Mouse (Mus musculus): ENCODE data around the gene Gm10570. TPM values are rescaled to one million over a fixed set of nuclear protein-coding genes. Genes with fewer than 3 reads are reported as not detected.

Gm10570 gene
- total and polyA plus RNA-seq, 3 experiments: not detected

DNA sequence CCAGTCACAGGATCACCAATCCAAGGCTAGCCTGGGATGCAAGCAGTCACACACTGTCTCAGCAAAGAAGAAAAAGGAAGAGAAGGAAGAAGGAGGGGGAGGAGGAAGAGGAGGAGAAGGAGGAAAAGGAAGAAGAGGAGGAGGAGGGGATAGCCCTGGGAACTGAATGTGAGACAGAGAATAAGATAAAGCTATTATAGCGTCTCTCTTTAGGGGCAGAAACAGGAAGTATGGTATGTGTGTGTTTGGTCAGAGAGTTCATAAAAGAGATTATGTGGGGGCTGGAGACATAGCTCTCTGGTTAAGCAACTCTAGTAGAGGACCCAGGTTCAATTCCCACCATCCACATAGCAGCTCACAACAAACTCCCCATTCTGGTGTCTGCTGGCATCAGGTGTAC lies 14.7 kb upstream of the Gm10570 start:
- Histone ChIP-seq H3K27ac (ENCODE audit: insufficient read depth, low read depth) (no peak overlapping the region), H3K36me3 (replicated peaks in 1 of 2; ENCODE audit: control insufficient read depth in 1 of 2, insufficient read depth in 1 of 2, low read length in 1 of 2) (peaks cover 52 to 90% of the 10 kb centered on the region in 2 experiments), H3K9ac (ENCODE audit: insufficient read depth, low read depth) (no peak overlapping the region), H3K4me1 (ENCODE audit: control insufficient read depth in 1 of 2, insufficient read depth in 2 of 2) (peaks cover 0 to 8% of the 10 kb centered on the region in 2 experiments; a peak in 2 of 4 replicates), H3K4me3 (replicated peaks in 1 of 3; ENCODE audit: low read depth in 2 of 3, low read length in 2 of 3, poor library complexity in 1 of 3) (no peak overlapping the region), H3K4me2 (ENCODE audit: insufficient read depth, low read depth, poor library complexity, severe bottlenecking) (no peak overlapping the region), H3K79me2 (replicated peaks; ENCODE audit: control insufficient read depth, extremely low read depth, insufficient read depth, poor library complexity, severe bottlenecking) (no peaks in the 10 kb centered on the region), H3K9me3 (replicated peaks; ENCODE audit: low read length) (no peaks in the 10 kb centered on the region), H3K27me3 (replicated peaks) (no peaks in the 10 kb centered on the region)
- no peak for DNase-seq (ENCODE audit: extremely low read depth)
- dilution Hi-C loops (cut with MboI; ENCODE audit: extremely low pct_ligation_motif_present, extremely low pct_unique_long_range_greater_than_20kb, low sequenced_read_pairs): no loop called here
- TF ChIP-seq IRF4 (IDR thresholded peaks at IDR 0.05; ENCODE audit: low read depth, low read length) (no peak), CTCF (conservative IDR thresholded peaks at IDR 0.05 in 1 of 2, IDR thresholded peaks at IDR 0.05 in 1 of 2; ENCODE audit: low read depth in 2 of 2, low read length in 2 of 2) (no peak), MAX (IDR thresholded peaks at IDR 0.05; ENCODE audit: low read length) (no peak), CHD1 (IDR thresholded peaks at IDR 0.05; ENCODE audit: low read depth, low read length) (no peak), ZNF384 (IDR thresholded peaks at IDR 0.05; ENCODE audit: low read depth, low read length) (no peak), CHD2 (IDR thresholded peaks at IDR 0.05; ENCODE audit: low read length) (no peak), POLR2A (IDR thresholded peaks at IDR 0.05; ENCODE audit: low read depth, low read length) (no peak), MAZ (IDR thresholded peaks at IDR 0.05; ENCODE audit: low read depth, low read length) (no peak), HCFC1 (IDR thresholded peaks at IDR 0.05; ENCODE audit: low read depth, low read length) (no peak), JUND (conservative IDR thresholded peaks at IDR 0.05; ENCODE audit: low read depth, low read length) (no peak)
- in situ Hi-C loops (cut with MboI; ENCODE audit: low pct_ligation_motif_present, low pct_unique_long_range_greater_than_20kb, low sequenced_read_pairs): no loop called here

DNA sequence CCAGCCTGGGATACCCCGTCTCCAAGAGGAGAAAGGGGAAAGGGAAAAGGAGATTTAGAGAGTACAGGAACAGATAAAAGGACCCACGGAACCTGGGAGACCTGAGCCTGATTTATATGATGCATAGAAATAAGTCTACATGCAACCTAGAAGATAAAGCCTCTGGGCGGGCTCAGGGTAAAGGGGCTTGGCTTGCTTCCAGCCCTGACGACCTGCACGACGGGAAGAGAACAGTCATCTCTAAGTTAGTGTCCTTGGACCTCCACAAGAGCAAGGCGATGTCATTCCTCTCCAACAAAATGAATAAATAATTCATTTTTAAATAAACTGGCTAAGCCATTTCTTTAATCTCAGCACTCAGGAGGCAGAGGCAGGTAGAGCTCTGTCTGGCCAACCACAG lies 14.1 kb upstream of the Gm10570 start:
- peaks cover 54 to 90% of the 10 kb centered on the region in 2 experiments for H3K36me3 ChIP-seq (replicated peaks in 1 of 2; ENCODE audit: control insufficient read depth in 1 of 2, insufficient read depth in 1 of 2, low read length in 1 of 2)
- no peaks in the 10 kb centered on the region for H3K9me3 ChIP-seq (replicated peaks; ENCODE audit: low read length)
- no peaks in the 10 kb centered on the region for H3K27me3 ChIP-seq (replicated peaks)
- no peak overlapping the region for H3K9ac ChIP-seq (ENCODE audit: insufficient read depth, low read depth)
- dilution Hi-C loops (cut with MboI; ENCODE audit: extremely low pct_ligation_motif_present, extremely low pct_unique_long_range_greater_than_20kb, low sequenced_read_pairs) (no loop called here), in situ Hi-C loops (cut with MboI; ENCODE audit: low pct_ligation_motif_present, low pct_unique_long_range_greater_than_20kb, low sequenced_read_pairs) (no loop called here)
- peaks cover 0 to 6% of the 10 kb centered on the region in 2 experiments; a peak in 2 of 4 replicates for H3K4me1 ChIP-seq (ENCODE audit: control insufficient read depth in 1 of 2, insufficient read depth in 2 of 2)
- H3K4me3 ChIP-seq (replicated peaks in 1 of 3; ENCODE audit: low read depth in 2 of 3, low read length in 2 of 3, poor library complexity in 1 of 3): no peak overlapping the region
- no peak overlapping the region for H3K27ac ChIP-seq (ENCODE audit: insufficient read depth, low read depth)
- no peak for DNase-seq (ENCODE audit: extremely low read depth)
- H3K4me2 ChIP-seq (ENCODE audit: insufficient read depth, low read depth, poor library complexity, severe bottlenecking): no peak overlapping the region
- TF ChIP-seq ZMIZ1 (IDR thresholded peaks at IDR 0.05; ENCODE audit: low read depth, low read length) (no peak), ZKSCAN1 (IDR thresholded peaks at IDR 0.05; ENCODE audit: borderline replicate concordance, low read depth, low read length) (no peak), USF1 (IDR thresholded peaks at IDR 0.05; ENCODE audit: low read depth, low read length) (no peak), BHLHE40 (IDR thresholded peaks at IDR 0.05; ENCODE audit: low read depth, low read length) (no peak), EP300 (IDR thresholded peaks at IDR 0.05; ENCODE audit: low read length) (no peak), SIN3A (IDR thresholded peaks at IDR 0.05; ENCODE audit: low read length) (no peak), CHD1 (IDR thresholded peaks at IDR 0.05; ENCODE audit: low read depth, low read length) (no peak), SMC3 (IDR thresholded peaks at IDR 0.05; ENCODE audit: low read depth, low read length) (no peak), MEF2A (IDR thresholded peaks at IDR 0.05; ENCODE audit: borderline replicate concordance, low read depth, low read length) (no peak), RCOR1 (conservative IDR thresholded peaks at IDR 0.05; ENCODE audit: low read depth, low read length) (no peak), IRF4 (IDR thresholded peaks at IDR 0.05; ENCODE audit: low read depth, low read length) (no peak), MYC (IDR thresholded peaks at IDR 0.05; ENCODE audit: low read depth, low read length) (no peak), ETS1 (conservative IDR thresholded peaks at IDR 0.05; ENCODE audit: low read depth, low read length) (no peak), E2F4 (IDR thresholded peaks at IDR 0.05; ENCODE audit: insufficient replicate concordance, low read depth, low read length) (no peak), POLR2A (IDR thresholded peaks at IDR 0.05; ENCODE audit: low read depth, low read length) (no peak), PAX5 (IDR thresholded peaks at IDR 0.05; ENCODE audit: low read length) (no peak)
- H3K79me2 ChIP-seq (replicated peaks; ENCODE audit: control insufficient read depth, extremely low read depth, insufficient read depth, poor library complexity, severe bottlenecking): no peaks in the 10 kb centered on the region
